21 mouse cellular contexts compared by ENCODE assay signal in genomic region chr3:154915566-154915965, GRCm38 (mm10).
DNase-seq lines count a peak whose midpoint lies in the region; TF ChIP-seq lines count a peak whose summit lies in the region.
"Had no signal": no experiment of that assay in that cellular context is flagged by ENCODE, and none has a peak within 500 bp of the region (broad histone marks: within the 10 kb centered on the region; RNA-seq: fewer than 3 reads in every experiment).

No protein-coding gene starts in this region.

- H3K27ac ChIP-seq in cortical plate, adult 2 months (ENCODE audit: insufficient read depth, low read length), result peak overlapping the region; percentile 71
- H3K27ac ChIP-seq: forebrain, embryonic 10.5 days; forebrain, embryonic 13.5 days; heart, embryonic 15.5 days; hindbrain, embryonic 10.5 days; hindbrain, embryonic 13.5 days had no signal

- no peak for TF ChIP-seq CTCF in cortical plate, adult 2 months (IDR thresholded peaks at IDR 0.05; ENCODE audit: extremely low read depth, insufficient read depth, low read length)

- peak; percentile 71 for DNase-seq in 3T3-L1 (ENCODE audit: low read depth, low spot score)
- DNase-seq in Muller cell, postnatal 12 days (ENCODE audit: inconsistent ontology term), result peak; percentile 52
- DNase-seq in telencephalon, adult 2 months (ENCODE audit: low read depth, low spot score), result peak; percentile 49
- no peak for DNase-seq in cerebellum, postnatal 14 days
- no peak for DNase-seq in embryo, embryonic 10 days (ENCODE audit: low spot score)
- DNase-seq: adrenal gland, adult 2 months; adrenal gland, postnatal 14 days; cerebellum, adult 11-12 months; cerebellum, adult 8-10 months; cerebellum, postnatal 25 days; gastrocnemius, postnatal 25 days; heart, adult 18-20 months; heart, postnatal 10 days; heart, postnatal 36 days had no signal

- H3K4me1 ChIP-seq in cortical plate, adult 2 months (ENCODE audit: control insufficient read depth, insufficient read depth, low read length), result peaks cover 3% of the 10 kb centered on the region
- H3K4me1 ChIP-seq: forebrain, embryonic 10.5 days; forebrain, embryonic 13.5 days; heart, embryonic 12.5 days; heart, embryonic 15.5 days; hindbrain, embryonic 10.5 days; hindbrain, embryonic 13.5 days had no signal

- no peak for TF ChIP-seq POLR2A in cortical plate, adult 2 months (IDR thresholded peaks at IDR 0.05; ENCODE audit: extremely low read depth, insufficient read depth, low read length)

- H3K4me3 ChIP-seq in cortical plate, adult 2 months (ENCODE audit: insufficient read depth, low read length), result no peak overlapping the region
- H3K4me3 ChIP-seq: forebrain, embryonic 10.5 days; forebrain, embryonic 13.5 days; heart, embryonic 12.5 days; heart, embryonic 15.5 days; hindbrain, embryonic 10.5 days; hindbrain, embryonic 13.5 days had no signal

Comparison
In these comparisons a context has a peak if more than half of its experiments do, and no peak if none do; other contexts are left out.
1. DNase-seq: peak in 3T3-L1 (single experiment), Muller cell, postnatal 12 days (single experiment) and telencephalon, adult 2 months (single experiment); none in cerebellum, postnatal 14 days (0 of 2) and embryo, embryonic 10 days (single experiment).